Mouse (Mus musculus) E14TG2a.4 (cell line): ENCODE data around the gene Tmem170.

Source experiments
- H3K27me3 ChIP-seq: 2 replicates; pipeline ENCODE4 v1.6.1; 2014; ENCODE audit warnings: low read length, control low read depth; ENCODE audit not compliant: insufficient read depth
- H3K36me3 ChIP-seq: 2 replicates; pipeline ENCODE4 v1.6.1; 2014; ENCODE audit warnings: low read length, control low read depth; ENCODE audit not compliant: insufficient read depth
- H3K4me1 ChIP-seq: replicated peaks from 2 replicates; pipeline ENCODE4 v1.6.1; 2014; ENCODE audit warnings: low read depth, low read length, control low read depth
- H3K4me3 ChIP-seq: replicated peaks from 2 replicates; pipeline ENCODE4 v1.5.1; 2014; ENCODE audit warnings: mild to moderate bottlenecking, low read length
- H3K9me3 ChIP-seq: 2 replicates; pipeline ENCODE4 v1.6.1; 2014; ENCODE audit warnings: low read length, control low read depth
- CTCF ChIP-seq: conservative IDR thresholded peaks from 2 replicates; pipeline ENCODE4 v1.5.1; 2014; ENCODE audit warnings: low read length
- NANOG ChIP-seq: IDR thresholded peaks from 2 replicates; pipeline ENCODE4 v1.6.1; 2014; ENCODE audit warnings: borderline replicate concordance, low read length, mixed read lengths
- POU5F1 ChIP-seq: IDR thresholded peaks from 2 replicates; pipeline ENCODE4 v1.6.1; 2014; ENCODE audit warnings: low read length, borderline replicate concordance

Tmem170 gene

DNA sequence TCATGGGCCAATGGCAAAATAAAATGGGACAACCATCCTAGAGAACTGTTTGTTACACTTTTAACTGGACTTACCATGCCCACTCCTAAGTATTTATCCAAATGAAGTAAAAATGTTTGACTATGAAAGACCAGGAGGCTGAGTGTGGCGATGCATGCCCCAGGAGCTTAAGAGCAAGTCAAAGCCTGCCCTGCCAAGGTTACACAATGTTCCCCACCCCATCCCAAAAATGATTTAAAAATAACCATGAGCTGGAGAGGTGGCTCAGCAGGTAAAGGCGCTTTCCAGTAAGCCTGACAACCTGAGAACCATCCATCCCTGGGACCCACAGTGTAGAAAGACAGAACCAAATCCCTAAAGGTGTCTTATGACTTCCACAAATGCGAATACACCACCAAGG lies 58.0 kb downstream of the Tmem170 start:
- peaks cover 74% of the 10 kb centered on the region for H3K4me1 ChIP-seq
- TF ChIP-seq CTCF (no peak), POU5F1 (no peak)

DNA sequence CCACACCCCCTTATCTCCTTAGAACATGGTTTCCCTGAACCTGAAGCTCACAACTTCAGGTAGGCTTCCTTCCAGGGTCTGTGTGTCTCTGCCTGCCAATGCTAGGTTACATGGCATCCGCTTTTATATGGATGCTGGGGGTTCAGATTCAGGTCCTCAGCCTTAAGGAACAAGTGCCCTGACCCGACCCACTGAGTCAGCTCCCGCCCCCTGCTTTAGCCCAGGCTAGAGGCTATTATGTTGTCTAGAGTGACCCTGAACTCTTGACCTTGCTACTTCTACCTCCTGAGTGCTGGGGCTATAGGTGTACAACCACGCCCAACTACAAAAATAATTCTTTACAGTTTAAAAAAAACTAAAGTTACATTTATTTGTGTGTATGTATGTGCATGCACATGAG lies 61.5 kb downstream of the Tmem170 start:
- TF ChIP-seq CTCF (no peak), POU5F1 (no peak), NANOG (no peak)
- H3K4me3 ChIP-seq: no peak overlapping the region
- H3K27me3 ChIP-seq: no peaks in the 10 kb centered on the region
- H3K36me3 ChIP-seq: peaks cover 60% of the 10 kb centered on the region
- H3K4me1 ChIP-seq: peaks cover 88% of the 10 kb centered on the region
- H3K9me3 ChIP-seq: no peaks in the 10 kb centered on the region

More for the DNA sequence above, 58.0 kb downstream of the Tmem170 start:
- Histone ChIP-seq H3K9me3 (no peaks in the 10 kb centered on the region), H3K4me3 (no peak overlapping the region), H3K27me3 (no peaks in the 10 kb centered on the region), H3K36me3 (peaks cover 76% of the 10 kb centered on the region)

DNA sequence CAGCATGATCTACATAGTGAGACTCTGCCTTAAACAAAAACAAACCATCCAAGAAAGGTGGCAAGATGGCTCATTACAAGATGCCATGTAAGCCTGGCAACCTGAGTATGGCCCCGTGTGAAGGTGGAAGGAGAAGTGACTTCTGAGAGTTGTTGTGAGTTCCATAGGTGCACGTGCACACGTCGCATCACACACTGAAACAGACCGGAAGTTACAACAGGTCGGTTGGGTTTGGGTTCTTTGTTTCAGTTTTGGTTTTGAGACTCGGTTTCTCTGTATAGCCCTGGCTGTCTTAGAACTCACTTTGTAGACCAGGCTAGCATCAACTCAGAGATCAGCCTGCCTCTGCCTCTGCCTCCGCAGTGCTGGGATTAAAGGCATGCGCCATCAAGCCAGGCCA lies 62.7 kb downstream of the Tmem170 start:
- TF ChIP-seq POU5F1: no peak
- no peak for TF ChIP-seq CTCF
- no peak for TF ChIP-seq NANOG

More for the DNA sequence above, 62.7 kb downstream of the Tmem170 start:
- H3K9me3 ChIP-seq: no peaks in the 10 kb centered on the region
- H3K36me3 ChIP-seq: peaks cover 55% of the 10 kb centered on the region
- peaks cover 83% of the 10 kb centered on the region for H3K4me1 ChIP-seq
- H3K27me3 ChIP-seq: no peaks in the 10 kb centered on the region
- H3K4me3 ChIP-seq: no peak overlapping the region
